ENCODE assay signal across 8 mouse cellular contexts in the genomic region with DNA sequence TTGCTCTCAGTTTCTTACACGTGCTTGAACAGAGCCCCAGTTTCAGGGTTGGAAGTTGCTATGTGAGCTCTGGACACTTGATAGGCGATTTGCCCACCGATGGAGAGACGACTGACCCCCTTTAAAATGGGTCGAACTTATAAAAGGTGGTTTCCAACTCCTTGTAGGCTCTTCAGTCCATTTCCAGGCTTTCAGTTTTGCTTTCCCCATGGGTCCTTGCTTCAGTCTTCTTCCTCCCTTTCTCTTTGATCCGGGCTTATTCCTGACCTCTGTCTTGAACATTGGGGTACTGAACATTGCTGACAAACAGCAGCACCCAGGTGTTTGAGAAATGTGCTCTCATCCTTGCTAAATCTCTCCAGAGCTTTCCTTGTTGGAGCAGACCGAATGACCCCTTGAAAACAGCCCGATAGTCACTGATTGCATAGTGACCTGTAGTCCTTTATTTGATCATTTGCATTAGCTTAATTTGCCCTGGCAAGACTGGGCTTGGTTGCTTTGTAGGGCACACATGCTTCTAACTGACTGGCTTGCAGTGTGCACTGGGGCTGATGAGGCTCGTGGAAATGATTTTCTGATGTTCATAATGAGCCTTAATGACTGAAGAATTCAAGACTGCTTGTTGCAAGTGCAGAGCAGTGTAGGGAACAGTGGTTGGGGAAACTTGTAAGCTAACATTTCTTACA. TPM values are rescaled to one million over a fixed set of nuclear protein-coding genes. Genes with fewer than 3 reads are reported as not detected.
DNase-seq lines count a peak whose midpoint lies in the region; ATAC-seq and TF ChIP-seq lines count a peak whose summit lies in the region.
"Had no signal": no experiment of that assay in that cellular context is flagged by ENCODE, and none has a peak within 500 bp of the region (broad histone marks: within the 10 kb centered on the region; RNA-seq: fewer than 3 reads in every experiment).

No protein-coding gene starts in this region.

- no peak overlapping the region for H3K9ac ChIP-seq in neural tube, embryonic 11.5 days (ENCODE audit: low read length)
- H3K9ac ChIP-seq in heart, postnatal 0 days (replicated peaks; ENCODE audit: low read depth, low read length), result peak overlapping the region; percentile 95; the same call in 1 of the 2 replicates
- no peak overlapping the region for H3K9ac ChIP-seq in liver, embryonic 14.5 days (replicated peaks)
- H3K9ac ChIP-seq in stomach, postnatal 0 days (ENCODE audit: low read length), result peak overlapping the region; percentile 97

- no peak for ATAC-seq in neural tube, embryonic 11.5 days (ENCODE audit: insufficient read depth, low FRiP score, low TSS enrichment)
- ATAC-seq in heart, postnatal 0 days (ENCODE audit: insufficient read depth, low read depth), result no peak
- no peak for ATAC-seq in liver, embryonic 14.5 days (ENCODE audit: insufficient read depth)
- ATAC-seq in stomach, postnatal 0 days (ENCODE audit: low FRiP score, low TSS enrichment), result no peak

- no peaks in the 10 kb centered on the region for H3K36me3 ChIP-seq in neural tube, embryonic 11.5 days (ENCODE audit: control insufficient read depth, insufficient read depth, low read length)
- no peaks in the 10 kb centered on the region for H3K36me3 ChIP-seq in heart, postnatal 0 days (replicated peaks; ENCODE audit: control insufficient read depth, insufficient read depth, low read length)
- no peaks in the 10 kb centered on the region; the same call in 1 of the 2 replicates for H3K36me3 ChIP-seq in liver, embryonic 14.5 days (replicated peaks; ENCODE audit: control insufficient read depth, insufficient read depth, low read depth)
- H3K36me3 ChIP-seq in stomach, postnatal 0 days (ENCODE audit: control insufficient read depth, insufficient read depth, low read length), result no peaks in the 10 kb centered on the region

- WGBS in neural tube, embryonic 11.5 days, result 56% methylated on average over 9 of the region's 9 CpGs
- WGBS in heart, postnatal 0 days, result 42% methylated on average over 9 of the region's 9 CpGs
- WGBS in liver, embryonic 14.5 days (ENCODE audit: insufficient replicate concordance), result 54% methylated on average over 9 of the region's 9 CpGs
- WGBS in stomach, postnatal 0 days, result 35% methylated on average over 9 of the region's 9 CpGs

- no peaks in the 10 kb centered on the region for H3K27me3 ChIP-seq in neural tube, embryonic 11.5 days (ENCODE audit: control insufficient read depth, insufficient read depth, low read length)
- no peaks in the 10 kb centered on the region for H3K27me3 ChIP-seq in heart, postnatal 0 days (ENCODE audit: control insufficient read depth, insufficient read depth, low read length)
- no peaks in the 10 kb centered on the region for H3K27me3 ChIP-seq in liver, embryonic 14.5 days (ENCODE audit: control insufficient read depth, insufficient read depth, low read length)
- H3K27me3 ChIP-seq in stomach, postnatal 0 days (ENCODE audit: control insufficient read depth, insufficient read depth, low read length), result no peaks in the 10 kb centered on the region

- DNase-seq in neural tube, embryonic 11.5 days (ENCODE audit: low spot score), result no peak
- no peak for DNase-seq in neural tube, embryonic 10.5 days (ENCODE audit: extremely low spot score, low spot score)
- no peak for DNase-seq in heart, postnatal 0 days (ENCODE audit: low spot score)
- no peak for DNase-seq in liver, embryonic 14.5 days (ENCODE audit: low read depth in 3 of 3, low spot score in 3 of 3)
- peak; percentile 31 for DNase-seq in stomach, postnatal 0 days (ENCODE audit: low spot score)
- no peak for DNase-seq in MN1 (ENCODE audit: low spot score)
- DNase-seq in left cerebral cortex, adult 8-10 months (ENCODE audit: low spot score in 2 of 2), result no peak
- DNase-seq: kidney, adult 9 months had no signal

- TF ChIP-seq EP300 in heart, postnatal 0 days (IDR thresholded peaks at IDR 0.05; ENCODE audit: low read depth), result no peak
- TF ChIP-seq EP300 in liver, embryonic 14.5 days (IDR thresholded peaks at IDR 0.05; ENCODE audit: low read depth), result no peak
- no peak for TF ChIP-seq EP300 in stomach, postnatal 0 days (optimal IDR thresholded peaks at IDR 0.05)

- H3K27ac ChIP-seq in neural tube, embryonic 11.5 days (ENCODE audit: low read depth, low read length), result no peak overlapping the region
- no peak overlapping the region for H3K27ac ChIP-seq in heart, postnatal 0 days (ENCODE audit: low read depth)
- H3K27ac ChIP-seq in liver, embryonic 14.5 days, result no peak overlapping the region
- peak overlapping the region; percentile 77 for H3K27ac ChIP-seq in stomach, postnatal 0 days (replicated peaks)

- H3K9me3 ChIP-seq in neural tube, embryonic 11.5 days (ENCODE audit: control insufficient read depth, low read length), result no peaks in the 10 kb centered on the region
- no peaks in the 10 kb centered on the region for H3K9me3 ChIP-seq in heart, postnatal 0 days (replicated peaks; ENCODE audit: control insufficient read depth, low read length)
- H3K9me3 ChIP-seq in liver, embryonic 14.5 days (ENCODE audit: control insufficient read depth, low read length), result no peaks in the 10 kb centered on the region
- no peaks in the 10 kb centered on the region for H3K9me3 ChIP-seq in stomach, postnatal 0 days (ENCODE audit: control insufficient read depth, low read length)

- H3K4me2 ChIP-seq in neural tube, embryonic 11.5 days (ENCODE audit: low read depth), result peak overlapping the region; percentile 63
- H3K4me2 ChIP-seq in heart, postnatal 0 days (ENCODE audit: low read depth, low read length), result peak overlapping the region; percentile 96
- peak overlapping the region; percentile 92 for H3K4me2 ChIP-seq in liver, embryonic 14.5 days (ENCODE audit: low read depth)
- peak overlapping the region; percentile 84 for H3K4me2 ChIP-seq in stomach, postnatal 0 days (replicated peaks; ENCODE audit: low read depth)

- no peak for TF ChIP-seq CTCF in heart, postnatal 0 days (IDR thresholded peaks at IDR 0.05; ENCODE audit: low read depth)
- TF ChIP-seq CTCF in liver, embryonic 14.5 days (IDR thresholded peaks at IDR 0.05; ENCODE audit: low read depth), result no peak
- no peak for TF ChIP-seq CTCF in stomach, postnatal 0 days (IDR thresholded peaks at IDR 0.05; ENCODE audit: low read depth)

- peak overlapping the region; percentile 75 for H3K4me3 ChIP-seq in neural tube, embryonic 11.5 days (ENCODE audit: low read depth, low read length)
- H3K4me3 ChIP-seq in heart, postnatal 0 days (ENCODE audit: low read depth, low read length), result peak overlapping the region; percentile 99
- peak overlapping the region; percentile 18 to 75; a peak in 3 of 4 replicates for H3K4me3 ChIP-seq in liver, embryonic 14.5 days (ENCODE audit: insufficient read depth in 1 of 2, low read depth in 2 of 2, low read length in 2 of 2)
- peak overlapping the region; percentile 99 for H3K4me3 ChIP-seq in stomach, postnatal 0 days (ENCODE audit: low read depth, low read length)

- peaks cover 12% of the 10 kb centered on the region for H3K4me1 ChIP-seq in neural tube, embryonic 11.5 days (ENCODE audit: control insufficient read depth, insufficient read depth, low read length)
- peaks cover 37% of the 10 kb centered on the region for H3K4me1 ChIP-seq in heart, postnatal 0 days (ENCODE audit: control insufficient read depth, insufficient read depth)
- peaks cover 30 to 36% of the 10 kb centered on the region in 2 experiments for H3K4me1 ChIP-seq in liver, embryonic 14.5 days (replicated peaks; ENCODE audit: control insufficient read depth in 2 of 2, insufficient read depth in 2 of 2, low read length in 1 of 2)
- H3K4me1 ChIP-seq in stomach, postnatal 0 days (replicated peaks; ENCODE audit: control insufficient read depth, insufficient read depth), result peaks cover 3% of the 10 kb centered on the region

RNA-seq across cellular contexts. Expression of gene Nck2, which starts 3.4 kb away (rescaled TPM):
- 39.8 and 41.7 TPM in 2 replicates for polyA plus RNA-seq in neural tube, embryonic 11.5 days (2014; fragmentation: Nextera tagmentation; extraction: Ambion mirVana)
- total RNA-seq in heart, postnatal 0 days (2014; rRNA removed; ENCODE audit: low replicate concordance), result 47.8 and 49.7 TPM in 2 replicates
- polyA plus RNA-seq in heart, postnatal 0 days (2015; fragmentation: Nextera tagmentation; extraction: Ambion mirVana), result 17.6 and 17.7 TPM in 2 replicates
- 8.4 and 9.2 TPM in 2 replicates for polyA plus RNA-seq in liver, embryonic 14.5 days (2012; rRNA removed)
- 9.0 and 10.5 TPM in 2 replicates for polyA plus RNA-seq in liver, embryonic 14.5 days (2014; fragmentation: Nextera tagmentation; extraction: Ambion mirVana)
- 41.4 and 41.7 TPM in 2 replicates for polyA plus RNA-seq in stomach, postnatal 0 days (2015; fragmentation: Nextera tagmentation; extraction: Ambion mirVana)
- total RNA-seq in left cerebral cortex, adult 8-10 months (2022), result 10 to 100 TPM; 30.7 to 38.3 (median 34.9) TPM

Comparison
In these comparisons a context has a peak if more than half of its experiments do, and no peak if none do; other contexts are left out.
1. H3K4me3 ChIP-seq: peak in every context shown above with its lines; median percentile 99 in heart, postnatal 0 days; 99 in stomach, postnatal 0 days; 75 in neural tube, embryonic 11.5 days; 46 in liver, embryonic 14.5 days.
2. H3K9ac ChIP-seq: peak in heart, postnatal 0 days (single experiment) and stomach, postnatal 0 days (single experiment); none in neural tube, embryonic 11.5 days (single experiment) and liver, embryonic 14.5 days (single experiment).
3. Peak in every context shown above with its lines, with median percentiles within 50 percentile points of each other: H3K4me2 ChIP-seq.